Mouse (Mus musculus) gastrocnemius, adult 8-10 months (tissue): ENCODE results near the gene Trim38. TPM values are rescaled to one million over a fixed set of nuclear protein-coding genes. Genes with fewer than 3 reads are reported as not detected.
A peak's percentile ranks its signal among the peaks of the same experiment; 100 is the strongest.
"Not testable (repeated sequence)": the region's sequence is repeated elsewhere in the genome, so short reads cannot be mapped to it uniquely, and the experiment has no call there.

Source experiments
- DNase-seq, 2 experiments: peaks; one replicate each; pipeline ENCODE4 v3.0.0; 2022; ENCODE audit warnings: low spot score in 2 of 2
- total RNA-seq, 4 experiments: library from RNA; stranded (reverse); gene quantifications; 2 replicates each; pipeline ENCODE4 v1.2.4; 2022

Gene Trim38
- total RNA-seq, 4 experiments from 2014 or later = not detected

DNA sequence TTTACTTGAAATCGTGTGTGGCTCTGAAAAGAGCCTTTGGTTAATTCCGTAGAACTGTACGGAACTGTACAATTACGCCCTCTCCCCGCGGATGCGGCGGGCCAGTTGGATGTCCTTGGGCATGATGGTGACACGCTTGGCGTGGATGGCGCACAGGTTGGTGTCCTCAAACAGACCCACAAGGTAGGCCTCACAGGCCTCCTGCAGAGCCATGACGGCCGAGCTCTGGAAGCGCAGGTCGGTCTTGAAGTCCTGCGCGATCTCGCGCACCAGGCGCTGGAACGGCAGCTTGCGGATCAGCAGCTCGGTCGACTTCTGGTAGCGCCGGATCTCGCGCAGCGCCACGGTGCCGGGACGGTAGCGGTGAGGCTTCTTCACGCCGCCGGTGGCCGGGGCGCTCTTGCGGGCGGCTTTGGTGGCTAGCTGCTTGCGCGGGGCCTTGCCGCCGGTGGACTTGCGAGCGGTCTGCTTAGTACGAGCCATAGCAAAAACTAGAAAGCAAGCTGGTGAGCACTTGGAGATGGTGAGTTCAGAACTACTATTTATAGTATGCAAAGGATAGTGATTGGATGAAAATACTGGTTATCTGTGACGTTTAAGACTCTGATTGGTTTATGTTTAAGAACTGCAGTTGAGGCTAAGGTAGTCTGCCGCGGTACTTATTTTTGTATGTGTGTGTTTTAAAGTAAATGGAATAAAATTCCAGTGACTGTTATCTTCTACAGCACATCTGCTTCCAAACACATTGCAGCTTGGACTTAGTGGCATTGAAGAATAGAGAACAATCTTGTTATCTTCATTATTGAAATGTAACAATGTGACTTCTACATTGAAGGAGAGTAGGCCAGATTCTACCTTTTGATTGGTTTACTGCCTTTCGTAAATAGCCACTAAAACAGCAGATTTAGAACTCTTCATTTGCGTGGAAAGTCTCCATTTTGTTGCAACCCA lies 7.6 kb upstream of the Trim38 start, which contains the start of gene Hist1h3a:
Gene Hist1h3a, minus strand, starts transcription at position 516 of the 951 bp plus-strand sequence.
- DNase-seq = not testable (repeated sequence)

DNA sequence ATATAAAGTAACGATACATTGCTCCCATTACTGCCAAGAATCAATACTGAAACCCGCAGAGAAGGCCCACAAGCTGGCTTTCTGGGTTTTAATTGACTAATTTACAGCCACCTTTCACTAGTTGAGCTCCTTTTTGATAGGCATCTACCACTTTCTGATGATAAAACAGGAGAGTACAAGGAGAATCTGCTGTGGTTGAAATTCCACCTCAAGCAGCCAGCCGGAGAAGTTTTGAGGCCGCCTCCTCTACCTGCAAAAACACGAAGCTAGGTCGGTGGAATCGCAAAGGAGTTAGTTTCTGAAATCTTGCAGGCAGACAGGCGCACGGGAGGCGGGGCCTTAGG lies 6.5 kb upstream of the Trim38 start:
- DNase-seq = no peak

DNA sequence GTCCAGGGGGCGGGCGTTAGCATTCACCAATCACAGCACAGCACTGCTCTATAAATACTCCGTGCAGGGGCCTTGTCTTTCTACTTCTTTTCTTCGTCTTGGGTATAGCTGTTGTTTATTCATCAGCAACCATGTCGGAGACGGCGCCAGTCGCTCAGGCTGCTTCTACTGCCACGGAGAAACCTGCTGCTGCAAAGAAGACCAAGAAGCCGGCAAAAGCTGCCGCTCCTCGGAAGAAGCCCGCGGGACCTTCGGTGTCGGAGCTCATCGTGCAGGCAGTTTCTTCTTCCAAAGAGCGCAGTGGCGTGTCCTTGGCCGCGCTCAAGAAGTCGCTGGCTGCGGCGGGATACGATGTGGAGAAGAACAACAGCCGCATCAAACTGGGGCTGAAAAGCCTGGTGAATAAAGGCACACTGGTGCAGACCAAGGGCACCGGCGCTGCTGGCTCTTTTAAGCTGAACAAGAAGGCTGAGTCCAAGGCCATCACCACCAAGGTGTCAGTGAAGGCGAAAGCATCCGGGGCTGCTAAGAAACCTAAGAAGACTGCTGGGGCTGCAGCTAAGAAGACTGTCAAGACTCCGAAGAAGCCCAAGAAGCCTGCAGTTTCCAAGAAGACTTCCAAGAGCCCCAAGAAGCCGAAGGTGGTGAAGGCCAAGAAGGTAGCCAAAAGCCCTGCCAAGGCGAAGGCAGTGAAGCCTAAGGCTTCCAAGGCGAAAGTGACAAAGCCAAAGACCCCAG lies 6.0 kb upstream of the Trim38 start, which contains the start of gene Hist1h1a:
Gene Hist1h1a, plus strand, starts transcription at position 81 of the 738 bp plus-strand sequence.
- DNase-seq = peak; percentile 40 to 51

DNA sequence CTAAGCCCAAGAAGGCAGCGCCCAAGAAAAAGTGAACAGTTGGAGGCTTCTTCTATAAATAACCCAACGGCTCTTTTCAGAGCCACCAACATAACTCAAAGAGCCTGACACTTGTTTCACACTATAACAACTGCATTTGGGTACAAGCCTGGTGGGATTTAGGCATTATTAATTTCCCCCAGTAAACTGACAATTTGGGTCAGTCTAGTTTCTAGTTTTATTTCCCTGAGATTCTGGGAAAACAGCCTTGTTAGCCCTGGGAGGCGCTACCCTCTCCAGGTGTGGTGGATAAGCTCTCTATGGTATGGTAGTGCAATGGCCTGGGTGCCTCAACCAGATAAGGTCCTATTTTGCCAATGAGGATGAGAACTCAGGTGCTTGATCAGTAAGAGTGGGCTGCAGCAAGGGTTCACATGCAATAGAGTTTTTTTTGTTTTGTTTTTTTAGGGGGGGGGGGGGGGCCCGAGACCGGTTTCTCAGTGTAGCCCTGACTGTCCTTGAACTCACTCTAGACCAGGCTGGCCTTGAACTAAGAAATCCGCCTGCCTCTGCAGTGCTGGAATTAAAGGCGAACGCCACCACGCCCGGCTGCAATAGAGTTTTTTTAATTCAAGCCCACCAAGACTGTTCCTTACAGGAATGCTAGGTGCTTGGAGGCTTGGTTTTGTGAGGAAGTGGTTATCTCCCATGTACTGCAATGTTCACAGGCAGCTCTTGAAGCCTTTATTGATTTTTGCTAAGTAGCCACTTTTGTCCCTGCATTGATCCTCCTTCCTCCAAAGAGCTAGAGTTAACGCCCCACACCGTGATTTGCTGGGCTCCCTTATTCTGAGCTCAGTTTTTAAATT lies 5.2 kb upstream of the Trim38 start:
- no peak for DNase-seq

DNA sequence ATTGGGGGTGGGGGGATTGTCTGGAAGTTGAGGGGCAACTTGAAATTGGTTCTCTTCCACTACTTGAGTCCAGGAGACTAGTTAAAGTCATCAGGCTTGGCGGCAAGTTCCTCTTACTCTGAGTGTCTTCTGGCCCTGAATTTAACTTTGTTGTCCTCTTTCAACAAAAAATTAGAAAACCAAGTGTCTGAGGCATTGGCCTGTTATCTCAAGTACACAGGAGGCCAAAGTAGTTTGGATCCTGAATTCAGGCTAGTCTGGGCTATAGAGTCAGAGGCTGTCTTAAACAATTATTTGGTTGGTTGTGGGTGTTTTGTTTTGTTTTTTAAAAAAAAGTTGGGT lies 4.6 kb upstream of the Trim38 start:
- no peak for DNase-seq

DNA sequence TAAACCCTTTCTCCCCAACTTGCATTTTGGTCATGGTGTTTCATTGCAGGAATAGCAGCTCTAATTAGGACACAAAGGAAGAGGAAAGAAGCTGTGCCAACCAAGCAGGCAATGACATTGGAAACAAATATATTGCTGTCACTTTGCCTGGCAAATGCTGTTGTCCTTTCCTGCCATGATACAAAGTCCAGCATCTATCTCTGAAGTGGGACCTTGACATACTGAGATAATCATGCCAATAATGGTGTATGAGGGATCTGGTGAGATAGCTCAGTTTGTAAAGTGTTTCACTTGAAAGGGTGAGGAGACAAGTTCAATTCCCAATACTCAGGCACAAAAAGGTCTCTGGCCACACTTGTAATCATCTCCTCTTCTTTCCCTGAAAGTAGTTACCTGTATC lies 2.9 kb upstream of the Trim38 start:
- no peak for DNase-seq

DNA sequence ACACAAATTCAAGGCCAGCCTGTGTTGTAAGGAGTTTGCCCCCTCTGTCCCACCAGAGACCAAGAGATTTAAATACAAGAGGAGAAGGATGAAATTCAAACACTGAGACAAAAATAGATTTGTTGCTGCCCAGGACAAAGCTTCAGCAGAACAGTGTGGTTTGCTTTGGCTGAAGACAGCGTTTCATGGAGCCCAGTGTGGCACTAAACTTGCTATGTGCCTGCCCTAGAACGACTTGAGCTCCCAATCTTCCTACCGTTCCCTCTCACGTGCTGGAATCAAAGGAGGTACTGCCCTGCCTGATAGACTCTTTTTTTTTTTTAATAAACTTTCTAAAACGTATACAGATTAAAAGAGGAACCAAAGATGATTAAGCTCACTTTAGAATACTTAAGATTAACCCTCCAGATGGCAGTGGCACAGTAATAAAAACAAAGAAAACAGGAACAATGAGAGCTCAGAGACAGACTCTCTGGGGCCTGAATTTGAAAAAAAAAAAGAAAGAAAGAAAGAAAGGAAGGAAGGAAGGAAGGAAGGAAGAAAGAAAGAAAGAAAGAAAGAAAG lies 797 bp upstream of the Trim38 start:
- no peak for DNase-seq

DNA sequence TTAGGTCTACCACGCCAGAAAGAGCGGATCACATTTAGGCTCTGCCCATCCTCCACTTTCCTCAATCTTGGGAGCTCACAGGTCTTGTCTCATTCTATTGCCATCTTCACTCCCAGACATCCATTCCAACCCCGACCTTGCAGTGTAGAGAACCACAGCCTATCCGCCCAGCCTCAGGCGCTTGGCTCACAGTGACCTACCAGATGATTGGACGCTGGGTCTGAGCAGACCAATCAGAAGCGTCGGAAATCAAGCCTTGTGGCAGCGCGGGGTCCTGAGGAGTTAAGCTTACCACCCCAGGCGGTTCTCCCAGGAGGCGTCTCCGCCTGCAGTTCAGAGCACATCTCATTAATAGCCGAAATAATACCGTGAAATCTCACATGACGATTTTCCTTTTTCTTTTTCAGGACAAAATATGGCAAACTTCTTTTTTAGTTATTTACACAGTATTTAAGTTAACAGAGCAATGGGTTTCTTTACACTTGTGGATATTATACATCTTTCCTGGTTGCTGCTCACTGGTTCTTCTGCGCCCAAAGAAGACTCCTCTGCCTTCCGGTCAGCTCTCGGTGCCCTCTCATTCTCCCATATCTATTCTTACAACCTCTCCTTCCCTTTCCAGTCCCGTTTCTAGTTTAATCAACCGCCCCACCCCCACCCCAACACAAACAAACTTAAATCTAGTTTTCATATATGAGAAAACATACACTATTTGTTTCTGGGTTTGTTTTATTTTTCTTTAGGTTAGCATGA lies 3.0 kb downstream of the Trim38 start:
- DNase-seq = no peak

DNA sequence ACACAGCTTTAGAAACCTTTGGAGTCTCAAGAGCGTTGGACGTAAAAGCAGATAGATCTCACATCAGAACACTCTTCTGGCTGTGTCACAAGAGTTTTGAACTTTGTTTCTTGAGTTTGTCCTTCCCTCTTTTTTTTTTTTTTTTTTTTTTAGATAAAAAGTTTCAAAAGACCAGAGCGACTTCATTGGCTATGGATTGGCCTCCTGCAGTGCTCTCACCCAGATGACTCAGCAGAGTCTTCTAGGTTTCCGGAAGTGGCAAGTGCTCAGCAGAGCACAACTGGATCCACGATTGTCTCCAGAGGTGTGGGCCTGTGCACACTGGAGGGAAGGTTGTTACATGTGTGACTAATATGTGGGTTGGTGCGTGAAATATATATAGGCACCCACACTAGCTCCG lies 8.6 kb downstream of the Trim38 start:
- DNase-seq = no peak

DNA sequence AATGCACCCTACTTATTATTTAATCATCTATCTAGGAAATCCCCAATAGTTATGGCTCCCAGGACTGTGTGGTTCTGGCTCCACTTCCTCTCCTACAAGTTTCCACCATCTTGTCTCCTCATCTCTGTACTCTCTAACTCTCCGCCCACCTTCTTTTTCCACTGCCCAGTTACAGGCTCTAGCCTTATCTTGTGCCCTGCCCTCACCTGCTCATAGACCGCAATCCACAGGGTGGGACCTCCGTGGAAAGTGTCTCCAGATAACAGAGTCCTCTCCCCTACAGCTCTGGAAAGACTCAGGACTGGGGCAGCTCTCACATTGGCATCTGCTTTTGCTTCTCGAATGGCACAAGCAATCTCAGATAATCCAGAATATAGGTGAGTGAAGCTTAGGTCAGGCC lies 9.3 kb downstream of the Trim38 start:
- no peak for DNase-seq

DNA sequence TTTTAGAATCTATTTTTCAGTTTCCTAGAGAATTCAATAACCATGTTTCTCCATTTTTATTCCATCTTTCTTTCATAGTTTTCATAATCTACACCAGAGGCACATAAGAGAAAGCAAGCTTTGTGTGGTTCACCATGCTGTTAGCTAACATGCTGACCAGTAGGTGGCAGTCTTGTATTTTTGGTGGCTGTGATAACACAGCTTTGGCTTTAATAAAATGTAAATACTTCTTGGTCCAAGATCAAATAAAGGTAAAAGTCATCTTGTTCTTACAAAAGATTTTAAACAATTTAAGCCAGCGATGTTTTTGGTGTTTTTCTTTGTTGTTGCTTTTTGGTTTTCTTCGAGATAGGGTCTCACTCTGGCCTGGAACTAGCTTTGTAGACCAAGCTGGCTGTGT lies 22.8 kb downstream of the Trim38 start:
- DNase-seq = no peak

DNA sequence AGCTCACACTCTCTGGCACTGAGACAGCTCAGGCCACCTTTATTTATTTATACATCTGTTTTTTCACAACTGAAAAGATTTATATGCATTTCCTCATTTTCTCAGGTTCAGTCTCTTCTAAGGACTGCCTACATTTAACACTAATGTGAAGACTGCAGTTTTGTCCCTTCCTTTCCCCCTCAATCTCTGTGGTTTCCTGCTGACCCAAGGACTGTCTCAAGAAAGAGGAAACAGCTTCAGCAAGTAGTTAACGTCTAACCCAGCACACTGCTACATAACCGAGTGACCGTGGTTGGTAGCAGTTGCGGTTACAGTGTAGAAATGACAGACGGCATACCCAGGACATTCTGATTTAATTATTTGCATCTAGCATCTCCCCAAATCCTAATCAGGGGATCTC lies 29.7 kb downstream of the Trim38 start:
- DNase-seq = no peak

DNA sequence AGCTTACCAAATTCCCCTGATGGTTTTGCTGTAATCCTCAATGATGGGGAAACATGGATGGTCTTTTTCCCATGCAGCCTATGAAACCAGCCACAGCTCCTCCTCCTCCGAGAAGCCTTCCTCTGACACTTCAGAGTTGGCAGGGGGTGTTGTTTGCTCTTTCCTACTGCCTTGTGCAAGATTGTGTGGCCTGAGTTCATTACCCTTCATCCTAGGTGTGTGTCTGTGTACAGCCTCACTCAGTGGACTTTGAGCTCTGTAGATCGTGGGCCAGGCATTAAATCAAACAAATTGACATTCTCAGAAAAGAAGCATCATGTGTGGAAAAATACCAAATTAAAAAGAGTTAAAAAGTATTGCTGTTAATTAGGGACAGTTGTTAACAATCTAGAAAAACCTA lies 34.8 kb downstream of the Trim38 start:
- no peak for DNase-seq

DNA sequence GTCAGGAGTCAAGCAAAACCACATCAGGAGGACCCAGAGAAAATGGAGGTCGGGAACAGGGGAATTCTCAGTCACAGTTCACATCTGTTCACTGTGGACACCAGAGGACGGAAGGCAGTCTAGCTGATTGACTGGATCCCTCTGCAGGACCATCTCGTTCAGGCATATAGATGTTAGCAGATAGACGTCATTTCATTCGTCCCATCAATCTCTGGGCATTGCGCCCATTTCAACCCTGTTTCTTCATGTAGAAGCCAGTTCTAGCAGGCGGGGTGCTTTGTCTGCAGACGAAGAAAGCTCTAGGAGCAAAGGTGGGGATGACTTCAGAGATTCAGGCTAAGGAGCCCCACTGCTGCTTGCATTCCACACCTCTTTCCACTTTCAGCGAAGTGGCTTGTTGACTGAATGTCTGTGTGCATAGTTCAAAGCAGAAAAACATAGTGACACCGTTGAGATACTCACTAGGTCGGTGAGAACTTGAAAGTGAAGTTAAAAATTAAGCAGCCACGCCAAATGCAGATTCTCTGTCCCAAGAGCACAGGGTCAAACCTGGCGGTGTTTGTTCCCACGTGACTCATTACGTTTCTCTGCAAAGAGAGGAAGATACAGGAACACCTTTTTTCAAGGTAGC lies 36.8 kb downstream of the Trim38 start, which contains the start of gene Slc17a2:
Gene Slc17a2, plus strand, starts transcription at position 572 of the 631 bp plus-strand sequence.
- DNase-seq = no peak

DNA sequence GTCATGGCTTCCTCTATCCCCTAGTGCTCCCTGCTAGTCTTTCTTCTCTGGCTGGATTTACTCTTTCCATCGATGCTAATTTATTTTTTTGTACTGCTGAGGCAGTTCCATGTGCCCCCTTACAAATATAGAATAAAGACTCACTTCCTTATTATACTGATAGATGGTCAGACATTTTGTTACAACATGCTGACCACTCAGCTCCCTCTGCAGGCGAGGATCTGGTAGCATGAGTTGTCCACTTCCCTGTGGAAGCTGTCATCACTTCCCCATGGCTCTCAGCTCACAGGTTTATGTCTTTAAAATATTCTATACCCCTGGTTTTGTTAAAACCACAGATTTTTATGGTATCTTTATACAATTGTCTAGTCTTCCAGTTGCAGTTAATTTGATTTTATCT lies 46.4 kb downstream of the Trim38 start:
- DNase-seq = no peak

DNA sequence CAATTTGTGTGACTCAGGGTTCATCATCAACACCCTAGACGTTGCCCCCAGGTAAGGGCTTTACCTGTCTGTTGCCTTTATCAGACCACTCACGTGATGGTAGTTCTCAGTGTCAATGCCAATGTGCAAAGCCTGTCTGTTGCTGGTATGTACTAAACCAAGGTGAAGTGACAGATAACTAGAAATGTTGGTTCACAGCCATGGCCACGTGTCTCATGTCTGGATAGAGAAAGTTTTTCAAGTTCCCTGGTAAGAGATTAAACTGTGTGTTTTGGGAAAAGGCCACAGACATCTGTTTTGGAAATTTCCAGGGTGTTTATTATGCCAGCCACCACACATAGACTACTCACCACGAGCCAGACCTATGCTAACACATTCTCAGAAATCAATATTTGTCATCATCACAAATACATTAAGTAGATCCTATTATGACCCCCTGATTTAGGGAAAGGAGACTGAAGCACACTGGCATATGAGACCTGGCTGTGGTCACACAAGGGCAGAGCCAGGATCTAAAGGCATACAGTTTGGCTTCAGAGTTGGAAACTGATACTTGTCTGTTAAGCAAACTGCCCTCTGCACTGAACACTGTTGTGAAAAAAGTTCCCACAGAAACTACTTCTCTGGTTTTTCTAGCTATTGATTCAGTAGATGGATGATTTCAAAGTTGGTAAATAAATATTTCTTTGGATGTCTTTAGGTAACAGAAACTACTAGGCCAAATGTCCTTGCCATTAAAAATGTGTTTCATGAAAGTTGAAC lies 50.6 kb downstream of the Trim38 start:
- DNase-seq = no peak

DNA sequence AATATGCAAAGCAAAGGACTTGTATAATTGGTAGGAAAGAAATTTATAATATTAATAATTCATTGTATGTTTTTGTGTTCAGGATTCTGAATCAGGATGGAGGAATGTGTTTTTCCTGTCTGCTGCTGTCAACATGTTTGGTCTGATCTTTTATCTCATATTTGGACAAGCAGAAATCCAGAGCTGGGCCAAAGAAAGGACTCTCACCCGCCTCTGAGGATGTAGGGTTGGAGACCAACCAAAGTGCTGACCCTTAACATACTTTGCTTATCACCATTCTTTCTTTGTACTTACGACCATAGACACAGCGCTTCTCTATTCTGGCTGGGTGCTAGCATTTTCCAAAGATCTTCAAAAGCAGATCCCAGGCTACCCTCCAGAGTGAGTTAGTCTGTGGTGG lies 52.5 kb downstream of the Trim38 start:
- no peak for DNase-seq

DNA sequence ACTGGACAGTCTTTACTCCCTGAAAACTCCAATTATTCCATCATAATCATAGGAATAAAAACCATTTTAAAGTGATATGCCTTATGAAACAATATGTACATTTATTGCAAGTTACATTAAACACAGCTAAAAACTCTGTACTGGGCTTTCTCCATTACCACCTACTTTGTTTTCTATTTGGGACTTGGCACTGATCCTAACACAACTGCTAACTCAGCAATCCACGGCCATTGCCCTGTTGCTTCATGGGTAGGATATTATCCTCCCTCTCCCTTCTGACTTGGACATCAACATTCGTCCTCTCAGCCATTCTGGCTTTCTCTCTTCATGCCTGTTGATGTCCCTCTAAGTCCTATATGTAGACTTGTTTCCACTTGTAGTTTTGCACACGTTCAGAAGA lies 56.9 kb downstream of the Trim38 start:
- no peak for DNase-seq

DNA sequence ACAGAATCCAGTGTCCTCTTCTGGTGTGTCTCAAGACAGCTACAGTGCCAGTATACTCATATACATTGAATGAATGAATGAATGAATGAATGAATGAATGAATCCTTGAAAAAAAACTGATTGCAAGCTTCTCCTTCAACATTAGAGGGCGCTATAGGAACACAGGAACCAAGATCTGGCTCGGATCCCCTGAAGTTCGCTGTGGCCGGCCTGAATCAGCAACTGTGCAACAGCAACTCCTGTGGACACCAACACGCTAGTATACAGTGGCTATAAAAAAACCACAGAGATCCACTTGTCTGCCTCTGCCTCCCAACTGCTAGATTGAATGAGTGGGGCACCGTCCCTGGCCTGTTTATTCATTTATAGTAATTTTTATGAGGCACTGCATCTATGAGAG lies 63.3 kb downstream of the Trim38 start:
- peak in 1 of 2 experiments; percentile 8 for DNase-seq
